Mouse (Mus musculus) stomach, embryonic 14.5 days (tissue): Measurements from ENCODE around the gene Cbx1. TPM values are rescaled to one million over a fixed set of nuclear protein-coding genes. Genes with fewer than 3 reads are reported as not detected.

ENCODE experiments used
- microRNA counts: library from miRNA; unstranded; fragments of <30 nt; microRNA quantifications from one replicate; lab custom pipeline; 2016
- microRNA-seq: library from miRNA; unstranded; fragments of <30 nt; microRNA quantifications from one replicate; pipeline ENCODE4, GENCODE M21; 2016
- polyA plus RNA-seq: library from polyadenylated mRNA; unstranded; fragments of >200 nt; fragmentation: Nextera tagmentation; extraction: Ambion mirVana; gene quantifications from 2 replicates; pipeline ENCODE4 v1.2.1, GENCODE M21; 2014

The Cbx1 gene
- polyA plus RNA-seq, 1 experiment from 2014 or later = 105 TPM

MicroRNAs encoded within 50 kb of the gene (microRNA counts, 519-probe panel; counts per million panel counts)
- 4,328 counts per million, percentile 86 among the panel's probes with 10 or more counts for microRNA mmu-miR-152 (lab: Ali Mortazavi, UCI)

Small RNA genes within 50 kb of the gene (microRNA-seq; reads per million reads assigned to microRNA genes)
- 350 reads per million, percentile 62 among the genes with 10 or more reads in this experiment for gene Mir152

Other genes with a start within 250 kb of the Cbx1 start
- gene Snx11, start 11.6 kb upstream of the Cbx1 start, polyA plus RNA-seq = 8.3 and 9.6 TPM in 2 replicates
- 30.4 and 36.4 TPM in 2 replicates for gene Nfe2l1, start 40.8 kb downstream of the Cbx1 start, polyA plus RNA-seq
- gene Copz2, start 60.7 kb downstream of the Cbx1 start, polyA plus RNA-seq = 136 and 141 TPM in 2 replicates
- 65.2 and 68.7 TPM in 2 replicates for gene Cdk5rap3, start 127.4 kb downstream of the Cbx1 start, polyA plus RNA-seq
- 46.8 and 48.7 TPM in 2 replicates for gene Prr15l, start 139.0 kb downstream of the Cbx1 start, polyA plus RNA-seq
- gene Pnpo, start 154.9 kb downstream of the Cbx1 start, polyA plus RNA-seq = 25.2 and 26.5 TPM in 2 replicates
- 15.7 and 19.1 TPM in 2 replicates for gene Sp2, start 193.8 kb downstream of the Cbx1 start, polyA plus RNA-seq
- 0.15 and 0.42 TPM in 2 replicates for gene Sp6, start 224.3 kb downstream of the Cbx1 start, polyA plus RNA-seq
- gene Scrn2, start 240.8 kb downstream of the Cbx1 start, polyA plus RNA-seq = 17.7 and 19.7 TPM in 2 replicates